Mouse (Mus musculus) liver, postnatal 0 days (tissue): ENCODE measurements at regions not wholly inside any gene's neighbourhood (a gene's known extent, or its start where the extent isn't known, plus 50 kb on each side); places are given as distances from the start of the nearest gene placed in this dataset.

ENCODE experiments used
- CTCF ChIP-seq: sonication (generic); IDR thresholded peaks from 2 replicates; pipeline ENCODE4 v1.5.1; 2016; ENCODE audit warnings: antibody characterized with exemption, low read depth
- EP300 ChIP-seq: IDR thresholded peaks from 2 replicates; pipeline ENCODE4 v1.6.1; 2016; ENCODE audit warnings: antibody characterized with exemption, low read depth, mild to moderate bottlenecking

- no peak for TF ChIP-seq CTCF
- TF ChIP-seq EP300 = no peak
Observed at GRCm38 (mm10) chr17:47140969-47141842, 130.8 kb upstream of the Ubr2 start.
